Mouse (Mus musculus) urinary bladder, postnatal 14 days (tissue): ENCODE results near the gene Rsbn1l.

ENCODE experiments used
- DNase-seq: peaks from one replicate; pipeline ENCODE4 v3.0.0; 2021; ENCODE audit warnings: low spot score

The Rsbn1l gene

GRCm38 (mm10) chr5:20956298-20956697 lies at the start of gene Rsbn1l:
Gene Rsbn1l, minus strand, starts transcription at chr5:20956398.
- DNase-seq: no peak

GRCm38 (mm10) chr5:21002723-21003122 lies 46.5 kb upstream of the Rsbn1l start:
- no peak for DNase-seq

- no peak for DNase-seq
Measured at GRCm38 (mm10) chr5:21001622-21002315, 45.6 kb upstream of the Rsbn1l start.

GRCm38 (mm10) chr5:20998427-20998826 lies 42.2 kb upstream of the Rsbn1l start:
- DNase-seq: no peak

GRCm38 (mm10) chr5:20997555-20997954 lies 41.4 kb upstream of the Rsbn1l start:
- DNase-seq: no peak

- no peak for DNase-seq
Measured at GRCm38 (mm10) chr5:20990062-20990809, 34.0 kb upstream of the Rsbn1l start.

- no peak for DNase-seq
Measured at GRCm38 (mm10) chr5:20986271-20986670, 30.1 kb upstream of the Rsbn1l start.

- no peak for DNase-seq
Measured at GRCm38 (mm10) chr5:20983505-20983904, 27.3 kb upstream of the Rsbn1l start.

- no peak for DNase-seq
Measured at GRCm38 (mm10) chr5:20974690-20975089, 18.5 kb upstream of the Rsbn1l start.

GRCm38 (mm10) chr5:20973999-20974398 lies 17.8 kb upstream of the Rsbn1l start:
- DNase-seq: no peak

GRCm38 (mm10) chr5:20973069-20973468 lies 16.9 kb upstream of the Rsbn1l start:
- DNase-seq: no peak

- peak; percentile 36 for DNase-seq
Measured at GRCm38 (mm10) chr5:20968963-20969362, 12.8 kb upstream of the Rsbn1l start.

GRCm38 (mm10) chr5:20968493-20968892 lies 12.3 kb upstream of the Rsbn1l start:
- no peak for DNase-seq

- DNase-seq: no peak
Measured at GRCm38 (mm10) chr5:20967942-20968341, 11.7 kb upstream of the Rsbn1l start.

GRCm38 (mm10) chr5:20964446-20964845 lies 8.2 kb upstream of the Rsbn1l start:
- no peak for DNase-seq

- DNase-seq: no peak
Measured at GRCm38 (mm10) chr5:20963295-20963694, 7.1 kb upstream of the Rsbn1l start.

GRCm38 (mm10) chr5:20960927-20961326 lies 4.7 kb upstream of the Rsbn1l start:
- DNase-seq: no peak

GRCm38 (mm10) chr5:20955114-20955835 lies 923 bp downstream of the Rsbn1l start:
- no peak for DNase-seq

GRCm38 (mm10) chr5:20952337-20952925 lies 3.8 kb downstream of the Rsbn1l start:
- DNase-seq: no peak

GRCm38 (mm10) chr5:20951666-20952281 lies 4.4 kb downstream of the Rsbn1l start:
- peak; percentile 96 for DNase-seq

GRCm38 (mm10) chr5:20950855-20951650 lies 5.1 kb downstream of the Rsbn1l start:
- peak; percentile 47 for DNase-seq
